Mouse (Mus musculus): ENCODE measurements around the gene D430041D05Rik.

The D430041D05Rik gene

GRCm38 (mm10) chr2:104260920-104261740 is 149.7 kb downstream of the D430041D05Rik start:
- DNase-seq: no peak

DNA sequence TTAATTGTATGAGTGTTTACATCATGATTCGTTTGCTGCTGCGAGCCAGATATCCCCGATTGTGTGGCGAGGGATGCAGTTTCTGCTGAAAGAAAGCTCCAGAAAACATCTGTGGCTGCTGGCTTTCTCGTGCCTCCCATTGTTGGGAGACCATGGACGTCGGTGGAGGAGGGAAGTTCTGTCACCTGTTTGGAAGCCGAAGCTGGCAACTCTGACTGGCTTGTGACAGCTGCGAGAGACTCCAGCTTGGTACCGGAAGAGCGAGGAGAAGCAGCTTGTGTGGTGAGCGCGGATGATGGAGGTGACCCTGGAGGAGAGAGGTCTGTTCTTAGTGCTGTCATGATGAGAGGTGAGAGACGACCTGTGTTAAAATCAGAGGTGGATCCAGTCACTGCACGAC is 154.2 kb downstream of the D430041D05Rik start:
- peak; percentile 38 to 42 for DNase-seq

DNA sequence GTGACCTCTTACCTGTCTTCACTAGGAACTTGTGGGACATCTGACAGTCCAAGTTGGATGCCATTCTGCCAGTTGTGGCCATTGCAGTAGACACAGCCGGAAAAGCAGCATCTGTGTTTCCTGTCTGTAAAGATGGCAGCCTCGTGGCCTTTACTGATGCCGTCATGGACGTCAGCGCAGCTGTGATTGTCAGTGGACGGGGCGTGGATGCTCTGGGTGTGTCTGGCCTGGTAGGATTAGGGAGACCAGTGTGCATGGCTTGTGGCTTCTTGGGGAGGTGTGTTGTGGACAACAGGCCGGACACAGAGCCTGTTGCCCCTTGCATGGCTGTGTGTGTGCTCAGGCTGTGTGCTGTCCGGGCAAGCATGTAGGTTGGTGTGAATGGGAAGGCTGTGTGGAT is 155.9 kb downstream of the D430041D05Rik start:
- no peak for DNase-seq

DNA sequence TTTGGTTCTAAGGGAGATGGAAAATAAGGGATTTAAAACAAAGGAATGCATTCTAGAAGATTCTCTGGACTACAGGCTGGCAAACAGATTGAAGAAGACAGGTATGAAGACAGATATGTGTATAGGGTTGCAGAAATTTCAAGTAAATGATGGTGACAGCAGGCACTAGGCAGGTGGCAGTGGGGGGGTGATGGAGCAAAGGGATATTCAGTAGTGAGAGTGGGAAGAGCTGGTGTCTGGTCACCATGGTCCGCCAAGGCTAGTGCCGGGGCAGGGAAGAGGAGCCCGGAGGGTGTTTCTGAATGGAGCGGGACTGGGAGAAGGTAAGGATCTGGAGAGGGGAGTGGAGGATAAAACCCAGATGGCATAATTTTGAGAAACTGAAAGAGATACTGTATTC is 157.5 kb downstream of the D430041D05Rik start:
- peak; percentile 44 to 55 for DNase-seq

- peak in 1 of 2 experiments; percentile 43 for DNase-seq
Measured at GRCm38 (mm10) chr2:104251647-104252046, 159.2 kb downstream of the D430041D05Rik start.

DNA sequence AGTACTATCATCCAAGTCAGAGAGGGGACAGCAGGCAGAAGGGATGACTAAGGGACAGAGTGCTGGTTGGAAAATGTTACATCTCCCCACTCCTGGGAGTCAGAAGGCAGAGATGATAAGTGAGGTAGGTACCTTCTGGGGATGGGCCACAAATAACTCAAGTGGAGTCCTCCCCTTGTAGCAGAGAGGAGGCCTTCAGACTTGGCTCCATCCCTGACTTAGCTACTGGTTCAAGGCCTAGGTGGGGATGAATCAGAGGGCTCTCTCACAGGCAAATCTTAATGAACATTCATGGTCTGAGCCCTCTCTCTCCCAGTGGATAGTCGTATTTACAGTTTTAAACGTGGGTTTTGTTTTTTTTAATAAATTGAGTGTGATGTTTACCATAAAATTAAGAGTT is 161.0 kb downstream of the D430041D05Rik start:
- no peak for DNase-seq

DNA sequence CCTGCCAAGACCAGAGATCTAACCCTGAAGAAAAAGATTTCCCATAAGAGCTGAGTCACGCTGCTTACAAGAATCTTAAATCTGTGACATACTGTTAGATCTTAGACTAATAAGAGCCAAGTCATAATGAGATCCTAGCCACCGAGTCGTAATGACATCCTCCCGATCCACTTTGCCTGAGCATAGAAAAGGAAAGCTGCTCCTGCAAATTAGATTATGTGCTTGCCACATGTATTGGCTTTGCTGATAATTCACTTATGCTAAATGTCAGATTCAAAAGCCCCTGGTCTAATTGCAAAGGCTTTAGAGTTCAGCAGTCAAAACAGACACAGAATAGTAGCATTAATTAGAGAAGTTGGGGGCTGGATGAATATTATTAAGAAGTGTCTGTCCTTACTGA is 164.0 kb downstream of the D430041D05Rik start:
- no peak for DNase-seq

DNA sequence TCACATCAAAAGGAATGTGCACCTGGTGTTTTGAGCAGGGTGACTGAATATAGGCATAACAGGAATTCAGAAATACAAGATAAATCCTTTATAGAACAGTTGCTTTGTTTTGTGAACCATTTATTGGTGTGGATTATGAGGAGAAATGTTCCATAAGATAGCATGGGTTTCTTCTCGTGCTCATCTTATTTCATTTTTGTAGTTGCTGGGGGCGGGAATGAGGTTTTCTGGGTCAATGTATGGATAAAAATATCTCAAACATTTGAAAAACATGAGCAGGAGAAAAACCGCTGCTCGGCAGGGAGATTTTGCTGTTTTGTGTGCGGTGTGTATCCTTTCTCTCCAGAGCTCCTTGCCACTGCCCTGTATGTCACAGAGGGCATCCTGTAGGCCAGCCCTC is 168.8 kb downstream of the D430041D05Rik start:
- no peak for DNase-seq

GRCm38 (mm10) chr2:104237141-104237540 is 173.7 kb downstream of the D430041D05Rik start:
- DNase-seq: no peak

- no peak for DNase-seq
Measured at GRCm38 (mm10) chr2:104230444-104230843, 180.4 kb downstream of the D430041D05Rik start.

GRCm38 (mm10) chr2:104226057-104226456 is 184.8 kb downstream of the D430041D05Rik start:
- DNase-seq: no peak

- no peak for DNase-seq
Measured at GRCm38 (mm10) chr2:104219733-104220391, 191.0 kb downstream of the D430041D05Rik start.

GRCm38 (mm10) chr2:104218588-104219065 is 192.2 kb downstream of the D430041D05Rik start:
- no peak for DNase-seq

DNA sequence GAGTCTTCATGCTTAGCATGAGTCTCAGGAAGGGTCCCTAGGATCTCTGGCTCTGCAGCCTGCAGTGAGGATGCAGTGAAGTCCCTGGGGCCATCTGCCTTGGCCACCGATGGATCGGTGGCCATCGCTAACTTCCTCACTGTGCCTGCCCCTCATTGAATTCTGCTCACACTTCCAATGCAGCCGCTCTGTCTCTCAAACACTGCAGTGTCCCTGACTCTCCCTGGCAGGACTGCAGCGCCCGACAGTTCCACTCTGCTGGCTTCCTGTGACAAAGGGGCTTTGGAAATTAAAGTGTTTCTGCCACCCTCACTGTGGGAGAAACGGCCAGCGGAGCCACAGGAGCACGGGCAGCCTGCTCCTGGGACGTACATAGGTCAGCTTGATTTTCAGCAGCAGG is 192.7 kb downstream of the D430041D05Rik start:
- peak; percentile 28 to 36 for DNase-seq

DNA sequence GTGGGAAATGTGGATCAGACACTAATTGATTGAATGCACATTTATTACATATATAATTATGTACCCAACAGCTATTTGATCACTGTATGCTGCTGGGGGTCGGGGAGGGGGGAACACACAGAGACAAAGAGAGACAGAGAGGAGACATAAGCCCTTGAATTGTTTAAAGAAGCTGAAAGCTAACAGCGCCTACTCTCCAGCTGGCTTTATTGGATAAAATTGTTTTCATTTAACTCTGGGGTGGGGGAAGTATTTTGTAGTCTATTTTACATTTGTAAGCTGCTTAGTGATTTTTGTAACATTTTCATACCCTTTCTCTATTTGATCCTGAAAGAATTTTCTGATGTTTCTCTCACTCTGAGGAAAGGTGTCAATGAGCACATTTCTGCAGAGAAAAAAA is 201.4 kb downstream of the D430041D05Rik start:
- no peak for DNase-seq

DNA sequence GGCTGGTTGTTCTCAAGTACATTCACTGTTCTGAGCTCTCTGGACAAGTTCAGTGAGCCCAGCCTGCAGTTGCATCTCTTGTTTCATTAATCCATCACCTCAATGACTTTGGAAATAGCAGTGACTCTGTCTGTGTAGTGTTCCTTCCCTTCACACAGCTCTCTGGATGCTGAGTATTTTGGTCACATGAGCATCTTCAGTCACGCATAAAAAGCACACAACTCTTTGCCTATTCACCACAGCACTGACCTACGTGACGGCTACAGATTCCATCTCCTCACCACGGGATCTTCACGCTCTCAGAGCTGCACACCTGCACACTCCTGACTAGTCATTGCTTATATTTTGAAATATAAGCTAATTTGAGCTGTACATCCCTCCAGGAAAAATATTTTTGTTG is 202.4 kb downstream of the D430041D05Rik start:
- no peak for DNase-seq

- DNase-seq: peak in 1 of 2 experiments; percentile 25
Measured at GRCm38 (mm10) chr2:104207948-104208347, 202.9 kb downstream of the D430041D05Rik start.

GRCm38 (mm10) chr2:104205623-104206022 is 205.2 kb downstream of the D430041D05Rik start:
- DNase-seq: no peak

DNA sequence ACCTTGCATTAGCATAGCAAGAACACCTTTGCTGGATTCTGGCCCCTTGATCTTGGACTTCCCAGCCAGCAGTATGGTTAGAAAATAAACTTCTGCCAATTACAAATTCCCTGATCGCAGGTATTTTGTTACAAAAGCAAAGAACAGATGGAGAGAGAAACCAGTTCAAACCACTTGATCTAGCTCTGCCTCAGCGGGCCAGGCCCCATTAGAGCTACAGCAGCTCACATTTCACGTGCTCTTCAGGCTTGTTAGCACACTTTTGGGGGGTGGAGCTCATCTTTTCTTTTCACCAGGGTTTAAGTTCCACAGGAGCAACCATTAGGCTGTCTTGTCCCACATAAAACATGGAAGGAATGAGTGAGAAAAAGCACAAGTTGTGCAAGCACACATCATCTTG is 210.6 kb downstream of the D430041D05Rik start:
- no peak for DNase-seq

GRCm38 (mm10) chr2:104198186-104198585 is 212.6 kb downstream of the D430041D05Rik start:
- no peak for DNase-seq

GRCm38 (mm10) chr2:104197281-104197680 is 213.5 kb downstream of the D430041D05Rik start:
- DNase-seq: no peak

- peak; percentile 36 to 43 for DNase-seq
Measured at GRCm38 (mm10) chr2:104192401-104193141, 218.2 kb downstream of the D430041D05Rik start.

- DNase-seq: no peak
Measured at GRCm38 (mm10) chr2:104191723-104192122, 219.1 kb downstream of the D430041D05Rik start.

Data from cerebellum, postnatal 10 days (tissue).